Mouse (Mus musculus): ENCODE results near the gene Ranbp1.
A peak's percentile ranks its signal among the peaks of the same experiment; 100 is the strongest.

The Ranbp1 gene

GRCm38 (mm10) chr16:18248433-18249363, at the start of gene Ranbp1, which contains the start of gene Trmt2a:
Gene Ranbp1 (minus strand): TSS chr16:18248732.
Gene Trmt2a (plus strand): TSS chr16:18248679.
- peak; percentile 99 for DNase-seq (ENCODE audit: low read depth)

GRCm38 (mm10) chr16:18289614-18290013, 41.1 kb upstream of the Ranbp1 start:
- peak; percentile 29 for DNase-seq (ENCODE audit: low read depth)

DNA sequence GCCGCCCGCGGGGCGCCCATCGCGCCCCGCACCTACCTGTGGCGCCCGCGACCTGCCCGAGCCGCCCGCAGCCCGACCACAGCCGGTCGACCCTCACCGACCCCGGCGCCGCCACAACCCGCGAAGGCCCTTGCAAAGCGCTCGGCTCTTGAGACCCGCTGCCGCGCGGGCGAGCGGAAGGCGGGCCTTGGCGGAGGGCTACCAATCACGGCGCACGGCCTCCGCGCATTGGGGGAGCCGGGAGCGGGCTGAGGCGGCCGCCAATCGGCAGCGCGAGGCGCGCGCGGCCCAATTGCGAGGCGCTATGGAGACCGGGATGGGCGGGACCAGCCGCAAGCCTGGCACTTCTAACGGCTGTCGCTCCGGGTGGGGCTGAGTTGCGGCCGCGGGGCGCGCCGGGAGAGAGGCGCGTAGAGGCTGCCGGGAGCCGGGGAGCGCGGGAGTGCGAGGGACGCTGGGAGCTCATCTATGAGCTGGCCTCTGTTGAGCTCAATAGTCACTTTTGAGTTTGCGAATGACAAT, 40.6 kb upstream of the Ranbp1 start, which contains the start of gene Dgcr8:
Gene Dgcr8 (minus strand): TSS at position 180 of the 522 bp plus-strand sequence.
- peak; percentile 97 for DNase-seq (ENCODE audit: low read depth)

GRCm38 (mm10) chr16:18288581-18289061, 40.1 kb upstream of the Ranbp1 start:
- peak; percentile 86 for DNase-seq (ENCODE audit: low read depth)

- DNase-seq (ENCODE audit: low read depth): no peak
These were observed 39.6 kb upstream of the Ranbp1 start for GRCm38 (mm10) chr16:18288166-18288565.

DNA sequence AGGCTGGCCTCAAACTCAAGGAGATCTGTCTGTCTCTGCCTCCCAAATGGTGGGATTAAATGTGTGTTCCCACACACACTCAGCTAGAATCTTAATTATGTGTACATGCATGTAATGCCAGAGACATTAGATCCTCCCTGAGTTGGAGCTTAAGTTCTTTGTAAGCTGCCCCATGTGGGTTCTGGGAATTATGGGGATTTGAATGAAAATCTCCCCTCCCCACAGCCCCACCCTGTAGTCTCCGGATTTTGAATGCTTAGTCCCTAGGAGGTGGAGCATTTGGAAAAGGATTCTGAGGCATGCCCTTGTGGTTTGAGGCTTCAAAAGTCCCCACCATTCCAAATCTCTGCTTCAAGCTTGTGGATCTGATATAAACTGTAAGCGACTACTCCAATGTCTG, 26.6 kb upstream of the Ranbp1 start:
- no peak for DNase-seq (ENCODE audit: low read depth)

DNA sequence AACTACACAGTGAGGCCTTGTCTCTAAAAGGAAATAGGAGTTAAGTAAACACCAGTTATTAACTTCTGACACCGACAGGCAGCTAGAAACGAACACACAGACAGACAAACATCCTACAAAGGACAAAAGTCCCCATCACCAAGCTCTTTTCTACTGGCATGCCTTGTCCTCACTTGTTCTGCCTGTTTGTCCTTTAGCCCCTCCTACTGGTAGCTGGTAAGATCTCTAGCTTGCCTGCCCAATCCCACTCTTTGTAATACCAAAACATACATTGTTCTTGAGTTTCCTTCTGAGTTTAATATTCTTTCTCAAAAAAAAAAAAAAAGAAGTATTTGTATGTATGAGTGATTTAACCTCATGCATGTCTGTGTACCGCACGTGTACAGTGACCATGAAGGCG, 19.6 kb upstream of the Ranbp1 start:
- DNase-seq (ENCODE audit: low read depth): peak; percentile 42

DNA sequence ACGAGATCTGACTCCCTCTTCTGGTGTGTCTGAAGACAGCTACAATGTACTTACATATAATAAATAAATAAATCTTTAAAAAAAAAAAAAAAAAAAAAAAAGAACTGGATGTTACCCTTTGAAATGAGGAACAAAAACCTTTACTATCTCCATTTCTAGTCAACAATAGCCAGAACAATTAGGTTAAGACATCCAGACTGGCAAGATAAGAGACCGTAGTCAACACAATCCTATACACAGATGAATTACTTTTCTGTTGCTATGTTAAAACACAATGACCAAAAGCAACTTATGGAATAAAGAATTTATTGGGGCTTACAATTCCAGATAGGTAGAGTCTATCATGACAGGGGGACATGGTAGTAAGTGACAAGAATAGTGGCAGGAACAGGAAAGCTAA, 16.5 kb upstream of the Ranbp1 start:
- no peak for DNase-seq (ENCODE audit: low read depth)

DNA sequence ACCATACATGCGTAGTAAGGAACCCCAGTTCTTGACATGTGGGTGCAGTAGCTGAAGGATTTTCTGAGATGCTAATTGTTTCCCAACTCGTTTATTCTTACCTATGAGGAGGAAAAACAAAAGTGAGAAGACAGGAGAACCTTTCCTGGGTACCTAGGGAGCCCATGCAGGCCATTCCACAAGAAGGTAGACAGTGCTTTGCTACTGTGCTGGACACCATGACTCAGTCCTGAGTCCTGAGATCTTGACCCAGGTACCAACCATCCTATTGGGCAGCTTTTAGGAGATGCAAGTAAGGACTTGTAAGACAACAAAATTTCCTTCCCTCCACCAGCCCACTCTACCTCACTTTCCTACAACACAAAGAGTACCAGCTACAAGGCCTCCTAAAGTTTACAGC, 9.7 kb upstream of the Ranbp1 start, which contains the start of gene Gm49776:
Gene Gm49776 (minus strand): TSS at position 101 of the 400 bp plus-strand sequence.
- no peak for DNase-seq (ENCODE audit: low read depth)

DNA sequence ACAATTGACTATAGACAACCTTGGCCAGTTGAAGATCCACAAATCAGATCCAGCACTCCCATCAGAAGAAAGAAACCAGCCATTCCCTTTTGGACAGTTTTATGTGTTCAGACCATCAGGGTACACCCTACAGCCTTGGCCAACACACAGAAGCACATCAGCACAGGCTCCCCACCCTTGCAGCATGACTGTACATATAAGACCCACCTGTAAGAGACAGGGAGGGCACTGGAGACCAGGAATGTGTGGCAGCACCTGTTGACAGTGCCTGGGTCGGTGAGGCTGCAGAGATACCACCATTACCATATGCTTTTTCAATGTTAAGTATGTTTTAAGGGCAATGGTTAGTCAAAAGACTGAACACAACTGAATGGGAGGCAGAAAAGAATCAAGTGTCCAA, 5.3 kb upstream of the Ranbp1 start:
- DNase-seq (ENCODE audit: low read depth): no peak

- no peak for DNase-seq (ENCODE audit: low read depth)
These were observed 4.2 kb upstream of the Ranbp1 start for GRCm38 (mm10) chr16:18252736-18253135.

DNA sequence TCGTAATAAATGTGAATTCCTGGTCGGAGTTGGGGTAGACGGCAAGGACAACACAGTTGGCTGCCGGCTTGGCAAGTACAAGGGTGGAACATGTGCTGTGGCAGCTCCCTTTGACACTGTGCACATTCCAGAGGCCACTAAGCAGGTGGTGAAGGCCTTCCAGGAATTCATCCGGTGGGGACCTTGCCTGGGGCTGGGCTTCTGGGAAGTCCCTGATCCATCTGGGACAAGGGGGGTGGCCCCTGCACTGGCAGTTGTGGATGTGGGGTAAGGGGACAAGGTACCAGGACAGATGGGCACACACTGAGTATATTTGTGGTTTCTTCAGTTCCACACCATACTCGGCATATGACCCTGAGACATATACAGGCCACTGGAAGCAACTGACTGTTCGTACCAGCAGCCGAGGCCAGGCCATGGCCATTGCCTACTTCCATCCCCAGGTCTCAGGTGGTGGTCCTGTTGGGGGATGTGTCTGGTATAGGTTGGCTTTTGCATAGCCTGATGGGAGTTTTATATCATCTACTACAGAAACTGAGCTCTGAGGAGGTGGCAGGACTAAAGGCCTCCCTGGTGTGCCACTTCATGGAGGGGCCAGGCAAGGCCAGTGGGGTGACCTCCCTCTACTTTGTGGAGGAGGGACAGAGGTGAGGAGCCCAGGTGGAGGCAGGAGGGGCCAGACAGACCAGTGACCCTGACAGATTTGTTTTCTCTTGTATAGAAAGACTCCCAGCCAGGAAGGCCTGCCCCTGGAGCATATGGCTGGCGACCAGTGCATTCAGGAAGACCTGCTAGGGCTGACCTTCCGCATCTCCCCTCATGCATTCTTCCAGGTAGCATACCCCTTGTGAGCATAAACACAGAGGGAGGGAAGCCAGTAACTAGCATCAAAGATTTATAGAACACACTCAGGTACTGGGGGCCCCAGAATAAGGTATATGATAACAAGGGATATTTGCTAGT, 2.6 kb upstream of the Ranbp1 start:
- no peak for DNase-seq (ENCODE audit: low read depth)

- no peak for DNase-seq (ENCODE audit: low read depth)
These were observed 1.7 kb upstream of the Ranbp1 start for GRCm38 (mm10) chr16:18250231-18250630.

DNA sequence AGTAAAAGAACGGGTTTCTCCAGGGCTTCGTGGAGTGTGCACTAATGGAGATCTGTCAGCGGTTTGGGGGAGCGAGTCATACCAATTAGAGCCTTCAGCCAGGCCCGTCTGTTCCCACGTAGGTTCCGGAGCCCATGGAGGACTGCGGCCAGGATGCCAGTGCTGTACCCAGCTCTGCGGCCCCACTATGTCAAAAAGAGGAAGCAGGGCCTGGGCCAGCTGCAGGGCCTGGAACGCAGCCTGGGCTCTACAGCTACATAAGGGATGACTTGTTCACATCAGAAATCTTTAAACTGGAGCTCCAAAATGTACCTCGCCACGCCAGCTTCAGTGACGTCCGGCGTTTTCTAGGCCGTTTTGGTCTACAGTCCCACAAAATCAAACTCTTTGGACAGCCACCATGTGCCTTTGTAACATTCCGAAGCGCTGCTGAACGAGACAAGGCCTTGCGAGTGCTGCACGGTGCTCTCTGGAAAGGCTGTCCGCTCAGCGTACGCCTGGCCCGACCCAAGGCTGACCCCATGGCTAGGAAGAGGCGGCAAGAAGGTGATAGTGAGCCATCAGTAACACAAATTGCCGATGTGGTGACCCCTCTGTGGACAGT, 934 bp upstream of the Ranbp1 start:
- peak; percentile 60 for DNase-seq (ENCODE audit: low read depth)

DNA sequence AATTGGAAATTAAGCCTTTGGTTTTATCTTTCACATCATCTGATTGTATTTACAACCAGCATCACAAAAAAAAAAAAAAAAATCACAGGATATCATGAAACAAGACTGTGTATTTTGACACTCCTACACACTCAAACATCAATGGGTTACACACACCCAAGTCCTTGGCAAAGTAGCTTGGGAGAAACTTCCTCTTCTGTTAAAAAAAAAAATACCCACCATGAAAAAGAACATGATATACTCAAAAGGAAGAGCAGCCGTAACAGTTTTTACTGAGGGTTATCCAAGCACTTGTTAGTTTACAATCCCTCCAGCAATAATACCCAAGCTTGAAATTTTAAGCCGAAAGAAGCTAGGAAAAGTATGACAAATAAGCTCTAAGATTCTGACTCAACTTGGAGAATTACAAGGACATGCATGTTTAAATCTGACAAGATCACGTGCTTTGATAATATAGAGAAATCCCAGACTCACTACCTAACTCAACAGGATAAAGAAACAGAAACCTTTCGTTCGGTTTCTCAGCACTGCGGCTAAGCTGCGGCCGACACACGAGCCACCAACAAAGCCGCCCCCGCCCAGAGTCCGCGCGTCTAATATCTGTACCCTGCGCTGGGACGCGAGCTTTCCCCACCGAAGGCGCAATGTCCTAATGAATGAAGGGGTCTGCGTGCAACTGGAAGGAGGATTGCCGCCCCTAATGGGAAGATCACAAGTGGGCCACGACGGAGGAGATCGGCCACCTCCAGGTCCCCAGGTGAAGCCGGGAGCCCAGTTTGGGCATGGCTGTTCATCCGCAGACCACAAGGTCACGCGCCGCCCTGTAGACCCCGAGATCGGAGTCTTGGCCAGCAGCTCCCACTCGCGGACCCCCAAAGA, 772 bp downstream of the Ranbp1 start:
- DNase-seq (ENCODE audit: low read depth): peak; percentile 61

- no peak for DNase-seq (ENCODE audit: low read depth)
These were observed 7.0 kb downstream of the Ranbp1 start for GRCm38 (mm10) chr16:18241581-18241980.

- DNase-seq (ENCODE audit: low read depth): no peak
These were observed 11.6 kb downstream of the Ranbp1 start for GRCm38 (mm10) chr16:18236676-18237501.

GRCm38 (mm10) chr16:18235389-18236065, 13.0 kb downstream of the Ranbp1 start:
- DNase-seq (ENCODE audit: low read depth): no peak
